Comparison of ENCODE assay signal across 10 mouse cellular contexts in genomic region chr2:11464661-11465099, GRCm38 (mm10).
A peak's percentile ranks its signal among the peaks of the same experiment; 100 is the strongest.
DNase-seq lines count a peak whose midpoint lies in the region; ATAC-seq and TF ChIP-seq lines count a peak whose summit lies in the region.
"Had no signal": no experiment of that assay in that cellular context is flagged by ENCODE, and none has a peak within 500 bp of the region (broad histone marks: within the 10 kb centered on the region; RNA-seq: fewer than 3 reads in every experiment).

No protein-coding gene starts in this region.

- no peak overlapping the region for H3K4me3 ChIP-seq in limb, embryonic 13.5 days
- no peak overlapping the region for H3K4me3 ChIP-seq in limb, embryonic 10.5 days
- H3K4me3 ChIP-seq in lung, postnatal 0 days (ENCODE audit: low read depth, low read length): no peak overlapping the region
- no peak overlapping the region for H3K4me3 ChIP-seq in forebrain, embryonic 11.5 days (ENCODE audit: low read depth, low read length)
- H3K4me3 ChIP-seq: forebrain, embryonic 15.5 days had no signal

- H3K4me2 ChIP-seq in limb, embryonic 13.5 days (replicated peaks): no peak overlapping the region
- no peak overlapping the region for H3K4me2 ChIP-seq in lung, postnatal 0 days (replicated peaks; ENCODE audit: low read depth, low read length)
- no peak overlapping the region for H3K4me2 ChIP-seq in forebrain, embryonic 11.5 days (ENCODE audit: low read depth, low read length, severe bottlenecking)
- H3K4me2 ChIP-seq: forebrain, embryonic 15.5 days had no signal

- intact Hi-C loops in heart, postnatal 14 days (cut with DNase I): no loop called here

- 0 out of 2 replicates have a peak, but pooled peaks have one; percentile 15 for ATAC-seq in limb, embryonic 13.5 days (ENCODE audit: low FRiP score, low read depth)
- ATAC-seq in lung, postnatal 0 days: peak; percentile 84
- ATAC-seq in forebrain, embryonic 11.5 days (replicated peaks; ENCODE audit: low FRiP score): no peak
- ATAC-seq: forebrain, embryonic 15.5 days had no signal

- no peaks in the 10 kb centered on the region for H3K4me1 ChIP-seq in limb, embryonic 13.5 days
- H3K4me1 ChIP-seq in limb, embryonic 10.5 days: no peaks in the 10 kb centered on the region
- no peaks in the 10 kb centered on the region for H3K4me1 ChIP-seq in lung, postnatal 0 days (ENCODE audit: insufficient read depth, low read depth, low read length)
- no peaks in the 10 kb centered on the region for H3K4me1 ChIP-seq in forebrain, embryonic 11.5 days (replicated peaks; ENCODE audit: control insufficient read depth, insufficient read depth, low read length)
- H3K4me1 ChIP-seq: forebrain, embryonic 15.5 days had no signal

- 74% methylated on average over 3 of the region's 3 CpGs for WGBS in limb, embryonic 13.5 days
- 89% methylated on average over 3 of the region's 3 CpGs for WGBS in limb, embryonic 10.5 days
- 47% methylated on average over 3 of the region's 3 CpGs for WGBS in lung, postnatal 0 days
- 74% methylated on average over 3 of the region's 3 CpGs for WGBS in forebrain, embryonic 11.5 days

- no peak overlapping the region for H3K27ac ChIP-seq in limb, embryonic 13.5 days
- no peak overlapping the region for H3K27ac ChIP-seq in limb, embryonic 10.5 days
- no peak overlapping the region for H3K27ac ChIP-seq in lung, postnatal 0 days (ENCODE audit: low read length)
- H3K27ac ChIP-seq in forebrain, embryonic 11.5 days (ENCODE audit: low read depth, low read length): no peak overlapping the region
- H3K27ac ChIP-seq: forebrain, embryonic 15.5 days had no signal

- no peak for TF ChIP-seq EP300 in lung, postnatal 0 days (IDR thresholded peaks at IDR 0.05)

- no peak for TF ChIP-seq CTCF in lung, postnatal 0 days (IDR thresholded peaks at IDR 0.05)

- no peak for DNase-seq in limb, embryonic 10.5 days (ENCODE audit: low spot score)
- peak; percentile 76 for DNase-seq in fat pad, adult 2 months (ENCODE audit: extremely low read depth, low read depth, low spot score)
- DNase-seq in lung, postnatal 0 days (ENCODE audit: low spot score): peak; percentile 65
- peak; percentile 30 for DNase-seq in retina, adult 2 months (ENCODE audit: low read depth, low spot score)
- no peak for DNase-seq in forebrain, embryonic 11.5 days (ENCODE audit: low spot score)
- no peak for DNase-seq in left cerebral cortex, adult 18-20 months (ENCODE audit: low spot score in 2 of 2)
- DNase-seq in heart, postnatal 14 days: no peak
- DNase-seq: cerebellum, adult 2 months had no signal

- no peaks in the 10 kb centered on the region for H3K27me3 ChIP-seq in limb, embryonic 13.5 days
- no peaks in the 10 kb centered on the region for H3K27me3 ChIP-seq in limb, embryonic 10.5 days (ENCODE audit: low read depth, poor library complexity, severe bottlenecking)
- H3K27me3 ChIP-seq in lung, postnatal 0 days (replicated peaks; ENCODE audit: insufficient read depth, low read length): no peaks in the 10 kb centered on the region
- H3K27me3 ChIP-seq in forebrain, embryonic 11.5 days (ENCODE audit: control insufficient read depth, insufficient read depth, low read length): no peaks in the 10 kb centered on the region
- H3K27me3 ChIP-seq: forebrain, embryonic 15.5 days had no signal

- H3K36me3 ChIP-seq in limb, embryonic 13.5 days: no peaks in the 10 kb centered on the region; the same call in 1 of the 2 replicates
- no peaks in the 10 kb centered on the region for H3K36me3 ChIP-seq in limb, embryonic 10.5 days
- no peaks in the 10 kb centered on the region for H3K36me3 ChIP-seq in lung, postnatal 0 days (ENCODE audit: insufficient read depth, low read length)
- no peaks in the 10 kb centered on the region for H3K36me3 ChIP-seq in forebrain, embryonic 11.5 days (ENCODE audit: control insufficient read depth, insufficient read depth, low read length)
- H3K36me3 ChIP-seq: forebrain, embryonic 15.5 days had no signal

- no peaks in the 10 kb centered on the region for H3K9me3 ChIP-seq in limb, embryonic 13.5 days
- H3K9me3 ChIP-seq in limb, embryonic 10.5 days (replicated peaks): no peaks in the 10 kb centered on the region
- H3K9me3 ChIP-seq in lung, postnatal 0 days (ENCODE audit: low read length): no peaks in the 10 kb centered on the region
- no peaks in the 10 kb centered on the region for H3K9me3 ChIP-seq in forebrain, embryonic 11.5 days (ENCODE audit: control insufficient read depth, low read length)
- H3K9me3 ChIP-seq: forebrain, embryonic 15.5 days had no signal

- no peak overlapping the region for H3K9ac ChIP-seq in limb, embryonic 13.5 days
- no peak overlapping the region for H3K9ac ChIP-seq in lung, postnatal 0 days (replicated peaks; ENCODE audit: low read depth)
- no peak overlapping the region for H3K9ac ChIP-seq in forebrain, embryonic 11.5 days (ENCODE audit: low read length)
- H3K9ac ChIP-seq: forebrain, embryonic 15.5 days had no signal

Comparison
In these comparisons a context has a peak if more than half of its experiments do, and no peak if none do; other contexts are left out.
1. DNase-seq: peak in fat pad, adult 2 months (single experiment), lung, postnatal 0 days (single experiment) and retina, adult 2 months (single experiment); none in limb, embryonic 10.5 days (single experiment), forebrain, embryonic 11.5 days (single experiment), left cerebral cortex, adult 18-20 months (0 of 2) and heart, postnatal 14 days (0 of 2).